Mouse (Mus musculus): ENCODE data around the gene Ticrr.

DNA sequence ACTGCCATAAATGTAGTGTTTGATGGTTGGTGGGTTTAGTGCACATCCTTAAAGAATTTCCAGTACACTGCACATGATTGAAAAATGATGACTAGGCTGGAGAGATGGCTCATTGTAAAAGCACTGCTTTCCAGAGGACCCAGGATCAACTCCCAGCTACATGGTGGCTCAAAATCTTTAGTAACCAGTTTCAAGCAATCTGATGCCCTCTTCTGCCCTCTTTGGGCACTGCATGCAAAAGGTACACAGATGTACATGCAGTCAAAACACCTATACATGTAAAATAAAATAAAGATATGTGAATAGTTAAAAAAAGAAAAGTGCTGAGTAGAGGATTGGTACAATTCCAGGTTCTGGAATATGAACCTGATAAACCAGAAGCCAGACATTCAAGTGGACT, 19.2 kb downstream of the Ticrr start:
- TF ChIP-seq GATA1 (IDR thresholded peaks at IDR 0.05; ENCODE audit: borderline replicate concordance, low read length) (no peak), FLI1 (IDR thresholded peaks at IDR 0.05; ENCODE audit: low read length) (no peak)
